Mouse (Mus musculus): ENCODE measurements at regions not wholly inside any gene's neighbourhood (a gene's known extent, or its start where the extent isn't known, plus 50 kb on each side); places are given as distances from the start of the nearest gene placed in this dataset.

- no peak overlapping the region for H3K4me3 ChIP-seq (replicated peaks)
- no peak for ATAC-seq (ENCODE audit: insufficient read depth, low FRiP score, low read depth)
- H3K27ac ChIP-seq = no peak overlapping the region
- no peaks in the 10 kb centered on the region for H3K9me3 ChIP-seq
- H3K9ac ChIP-seq = no peak overlapping the region
- H3K27me3 ChIP-seq (replicated peaks) = no peaks in the 10 kb centered on the region
- no peaks in the 10 kb centered on the region for H3K36me3 ChIP-seq
- WGBS = 73% methylated on average over 2 of the region's 2 CpGs
- H3K4me2 ChIP-seq = no peak overlapping the region
- H3K4me1 ChIP-seq = no peaks in the 10 kb centered on the region
Measured at GRCm38 (mm10) chr12:13810155-13810515, 341.7 kb downstream of the Fam84a start.

DNA sequence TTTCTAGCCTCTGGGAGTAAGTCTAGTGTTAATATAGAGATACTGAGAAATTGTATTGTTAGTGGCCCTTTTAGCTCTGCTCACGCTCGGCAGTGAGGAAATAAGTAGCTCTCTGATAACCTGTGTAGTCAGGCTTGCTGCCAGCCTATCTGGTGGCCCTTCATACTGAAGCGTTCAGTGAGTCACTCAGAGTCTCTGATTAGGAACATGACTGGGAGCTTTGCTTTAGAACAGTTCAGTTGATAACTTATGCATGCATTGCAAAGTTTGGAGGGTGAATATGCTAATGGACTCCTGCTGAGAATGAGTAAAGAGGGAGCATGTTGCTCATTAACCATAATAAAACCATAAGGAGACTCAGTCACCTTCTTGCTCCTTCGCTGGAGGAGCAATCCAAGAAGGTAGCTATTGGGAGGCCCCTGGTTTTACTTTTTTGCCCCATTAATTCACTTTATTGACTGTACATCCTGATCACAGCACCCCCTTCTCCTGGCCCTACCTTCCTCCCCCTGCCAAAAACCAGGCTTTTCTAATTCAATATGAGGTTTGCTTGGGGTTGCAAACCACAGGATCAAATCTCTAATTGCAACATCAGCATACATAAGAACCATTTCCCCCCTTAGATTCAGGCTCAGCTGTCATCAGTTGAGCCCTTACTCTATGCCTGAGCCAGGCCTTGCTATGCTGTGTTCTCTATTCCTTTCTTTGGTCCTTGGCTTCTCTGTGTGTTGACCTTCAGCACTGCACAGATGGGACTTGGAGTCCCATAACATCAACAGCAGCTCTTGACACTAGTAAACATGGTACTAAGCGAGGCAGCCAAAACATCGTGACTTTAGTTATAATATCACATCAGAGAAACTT lies 342.3 kb downstream of the Fam84a start:
- Histone ChIP-seq H3K36me3 (no peaks in the 10 kb centered on the region), H3K4me3 (replicated peaks) (no peak overlapping the region), H3K9ac (no peak overlapping the region), H3K27ac (no peak overlapping the region), H3K4me2 (no peak overlapping the region), H3K27me3 (replicated peaks) (no peaks in the 10 kb centered on the region), H3K4me1 (no peaks in the 10 kb centered on the region), H3K9me3 (no peaks in the 10 kb centered on the region)
- WGBS = 72% methylated on average over 6 of the region's 6 CpGs
- ATAC-seq (ENCODE audit: insufficient read depth, low FRiP score, low read depth) = no peak; the same call in 1 of the 2 replicates

GRCm38 (mm10) chr12:13779752-13780151 lies 372.1 kb downstream of the Fam84a start:
- Histone ChIP-seq H3K4me3 (replicated peaks) (no peak overlapping the region), H3K4me2 (no peak overlapping the region), H3K9ac (no peak overlapping the region), H3K9me3 (no peaks in the 10 kb centered on the region), H3K36me3 (no peaks in the 10 kb centered on the region), H3K4me1 (no peaks in the 10 kb centered on the region), H3K27me3 (replicated peaks) (no peaks in the 10 kb centered on the region), H3K27ac (no peak overlapping the region)
- no peak for ATAC-seq (ENCODE audit: insufficient read depth, low FRiP score, low read depth)
- WGBS = 56% methylated on average over 2 of the region's 2 CpGs

DNA sequence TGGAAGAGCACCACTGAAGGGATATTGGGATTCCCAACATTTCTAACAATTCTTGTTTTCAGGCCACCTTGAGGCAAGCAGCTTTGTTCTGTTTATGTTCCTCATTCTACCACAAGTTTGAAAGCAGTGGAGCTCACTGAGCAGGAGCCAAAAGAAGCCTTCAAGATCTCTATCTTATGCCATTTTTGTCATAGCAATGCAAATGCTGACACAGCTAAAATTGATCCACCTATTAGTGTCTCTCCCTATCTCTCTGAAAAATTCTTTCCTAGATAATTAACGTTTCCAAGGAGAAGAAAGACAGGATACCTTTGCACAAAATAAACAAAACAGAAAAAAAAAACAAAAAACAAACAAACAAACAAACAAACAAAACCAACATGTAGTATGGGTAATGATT lies 375.2 kb downstream of the Fam84a start:
- no peak for ATAC-seq (ENCODE audit: insufficient read depth, low FRiP score, low read depth)
- Histone ChIP-seq H3K27me3 (replicated peaks) (no peaks in the 10 kb centered on the region), H3K9ac (no peak overlapping the region), H3K4me3 (replicated peaks) (no peak overlapping the region), H3K4me2 (no peak overlapping the region), H3K4me1 (no peaks in the 10 kb centered on the region), H3K9me3 (no peaks in the 10 kb centered on the region), H3K36me3 (no peaks in the 10 kb centered on the region), H3K27ac (no peak overlapping the region)
- WGBS = 60% methylated on average over 1 of the region's 1 CpGs

DNA sequence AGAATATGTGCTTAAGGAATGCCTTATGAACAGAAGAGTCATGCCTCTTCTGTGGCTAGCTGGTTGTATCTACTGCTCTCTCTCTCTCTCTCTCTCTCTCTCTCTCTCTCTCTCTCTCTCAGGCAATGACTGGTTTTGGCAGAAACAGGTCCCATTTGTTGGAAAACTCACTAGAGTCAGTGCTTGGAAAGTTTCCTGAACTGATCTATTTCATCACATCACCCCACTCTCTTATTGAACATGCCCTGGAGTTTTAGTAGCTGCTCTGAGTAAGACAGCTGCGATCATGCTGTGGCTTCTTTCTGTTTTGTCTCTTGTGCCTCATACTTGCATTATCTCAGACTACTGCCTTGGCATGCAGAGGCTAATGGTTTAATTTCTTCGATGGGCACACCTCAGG lies 382.2 kb downstream of the Fam84a start:
- Histone ChIP-seq H3K9ac (no peak overlapping the region), H3K27me3 (replicated peaks) (no peaks in the 10 kb centered on the region), H3K4me2 (no peak overlapping the region), H3K4me1 (no peaks in the 10 kb centered on the region), H3K36me3 (no peaks in the 10 kb centered on the region), H3K9me3 (no peaks in the 10 kb centered on the region), H3K4me3 (replicated peaks) (no peak overlapping the region), H3K27ac (no peak overlapping the region)
- WGBS = 90% methylated on average over 2 of the region's 2 CpGs
- no peak for ATAC-seq (ENCODE audit: insufficient read depth, low FRiP score, low read depth)

DNA sequence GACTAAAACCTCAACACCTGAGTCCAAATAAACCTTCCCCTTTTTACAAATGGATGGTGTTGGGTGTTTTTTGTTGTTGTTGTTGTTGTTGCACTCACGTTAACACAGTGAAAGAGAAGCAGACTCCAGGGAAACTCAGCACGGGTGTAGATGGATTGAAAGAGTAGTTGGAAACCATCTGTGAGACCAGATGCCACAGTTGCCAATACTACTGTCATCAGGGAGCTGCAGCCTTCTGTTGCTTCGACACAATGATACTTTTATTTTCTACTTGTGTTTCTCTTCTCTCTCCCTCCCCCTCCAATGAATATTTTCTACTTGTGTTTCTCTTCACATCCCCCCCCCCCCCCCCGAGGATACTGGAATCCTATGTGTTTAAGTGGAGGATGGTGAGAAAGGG lies 382.7 kb downstream of the Fam84a start:
- Histone ChIP-seq H3K4me1 (no peaks in the 10 kb centered on the region), H3K36me3 (no peaks in the 10 kb centered on the region), H3K27ac (no peak overlapping the region), H3K9me3 (no peaks in the 10 kb centered on the region), H3K4me3 (replicated peaks) (no peak overlapping the region), H3K4me2 (no peak overlapping the region), H3K27me3 (replicated peaks) (no peaks in the 10 kb centered on the region), H3K9ac (no peak overlapping the region)
- ATAC-seq (ENCODE audit: insufficient read depth, low FRiP score, low read depth) = no peak
- WGBS = 75% methylated on average over 4 of the region's 4 CpGs

DNA sequence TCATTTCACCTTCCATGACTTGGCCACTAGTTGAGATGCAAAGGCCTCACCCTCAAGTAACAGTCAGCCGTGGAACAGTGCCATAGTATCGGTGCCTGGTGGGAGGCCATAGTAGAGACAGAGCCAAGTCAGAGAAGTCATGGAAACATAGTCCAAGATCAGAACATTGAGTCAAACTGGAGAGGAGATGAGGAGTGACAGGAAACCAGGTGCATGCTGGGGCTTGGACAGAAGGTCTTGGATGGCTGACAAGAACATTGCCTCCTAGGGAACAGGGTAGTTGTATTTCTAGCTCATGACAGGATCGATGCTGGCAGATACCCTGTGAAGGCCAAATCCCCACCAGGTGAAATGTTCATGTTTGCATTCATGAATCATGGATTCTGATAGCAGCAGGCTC lies 385.4 kb downstream of the Fam84a start:
- H3K9me3 ChIP-seq = no peaks in the 10 kb centered on the region
- WGBS = 85% methylated on average over 3 of the region's 3 CpGs
- no peaks in the 10 kb centered on the region for H3K27me3 ChIP-seq (replicated peaks)

DNA sequence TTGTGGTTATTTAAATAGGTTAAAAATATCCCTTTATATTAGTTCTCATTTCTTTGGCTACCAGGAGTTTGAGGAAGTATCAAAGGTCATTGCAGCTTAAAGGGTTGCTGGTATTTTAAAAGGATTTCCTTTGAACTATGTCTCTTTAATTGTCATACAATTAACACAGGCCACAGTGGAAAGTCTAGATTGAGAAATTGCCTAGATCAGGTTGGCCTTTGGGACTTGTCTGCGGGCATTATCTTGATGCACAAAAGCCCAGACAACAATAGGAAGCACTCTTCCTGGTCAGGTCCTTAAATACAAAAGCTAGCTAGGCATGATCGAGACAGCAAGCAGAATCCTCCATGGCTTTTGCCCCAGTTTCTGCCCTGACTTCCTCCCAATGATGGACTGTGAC lies 398.0 kb downstream of the Fam84a start:
- H3K27ac ChIP-seq = no peak overlapping the region
- ATAC-seq (ENCODE audit: insufficient read depth, low FRiP score, low read depth) = no peak
- H3K9ac ChIP-seq = no peak overlapping the region
- no peak overlapping the region for H3K4me2 ChIP-seq
- no peaks in the 10 kb centered on the region for H3K9me3 ChIP-seq
- no peaks in the 10 kb centered on the region for H3K36me3 ChIP-seq
- no peak overlapping the region for H3K4me3 ChIP-seq (replicated peaks)
- no peaks in the 10 kb centered on the region for H3K4me1 ChIP-seq
- H3K27me3 ChIP-seq (replicated peaks) = no peaks in the 10 kb centered on the region
- 78% methylated on average over 2 of the region's 2 CpGs for WGBS

More for the DNA sequence above, 385.4 kb downstream of the Fam84a start:
- H3K36me3 ChIP-seq = no peaks in the 10 kb centered on the region
- no peaks in the 10 kb centered on the region for H3K4me1 ChIP-seq
- no peak overlapping the region for H3K9ac ChIP-seq
- H3K4me3 ChIP-seq (replicated peaks) = no peak overlapping the region
- no peak for ATAC-seq (ENCODE audit: insufficient read depth, low FRiP score, low read depth)
- no peak overlapping the region for H3K4me2 ChIP-seq
- no peak overlapping the region for H3K27ac ChIP-seq

DNA sequence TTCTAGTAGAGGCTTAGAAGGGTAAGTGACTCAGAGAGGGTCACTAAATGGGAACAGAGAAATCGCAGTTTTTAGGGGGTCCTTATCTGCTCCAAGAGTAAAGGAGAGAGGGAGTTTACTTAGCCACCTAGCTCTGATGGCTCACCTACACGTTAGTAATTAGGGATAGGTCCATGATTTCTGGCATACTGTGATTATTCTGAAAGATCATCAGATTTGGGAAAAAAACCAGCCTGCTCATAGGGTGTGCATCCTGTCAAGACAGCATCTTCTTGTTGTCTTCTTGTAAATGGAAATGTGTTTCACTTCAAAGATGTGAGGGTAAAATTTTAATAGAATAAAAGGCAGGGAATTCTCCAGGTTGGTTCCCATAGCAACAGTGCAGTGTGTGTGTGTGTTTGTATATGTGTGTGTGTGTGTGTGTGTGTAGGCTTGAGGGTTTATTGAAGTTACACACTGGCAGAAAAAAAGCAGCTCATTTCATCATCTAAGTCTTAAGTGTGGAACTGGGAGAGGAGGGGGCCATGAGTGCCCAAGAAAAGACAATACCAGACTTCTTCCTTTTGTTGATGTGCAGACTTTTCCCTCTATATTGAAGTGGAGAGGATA lies 407.4 kb downstream of the Fam84a start:
- WGBS = 56% methylated on average over 2 of the region's 2 CpGs
- H3K4me2 ChIP-seq = no peak overlapping the region
- no peaks in the 10 kb centered on the region for H3K4me1 ChIP-seq
- no peak overlapping the region for H3K27ac ChIP-seq
- H3K9ac ChIP-seq = no peak overlapping the region
- H3K9me3 ChIP-seq = no peaks in the 10 kb centered on the region
- no peaks in the 10 kb centered on the region for H3K27me3 ChIP-seq (replicated peaks)
- ATAC-seq (ENCODE audit: insufficient read depth, low FRiP score, low read depth) = no peak
- H3K36me3 ChIP-seq = no peaks in the 10 kb centered on the region
- H3K4me3 ChIP-seq (replicated peaks) = no peak overlapping the region

- no peak for ATAC-seq (ENCODE audit: insufficient read depth, low FRiP score, low read depth)
- Histone ChIP-seq H3K4me1 (no peaks in the 10 kb centered on the region), H3K9ac (no peak overlapping the region), H3K9me3 (no peaks in the 10 kb centered on the region), H3K4me2 (no peak overlapping the region), H3K27me3 (replicated peaks) (no peaks in the 10 kb centered on the region), H3K36me3 (no peaks in the 10 kb centered on the region), H3K4me3 (replicated peaks) (no peak overlapping the region), H3K27ac (no peak overlapping the region)
- WGBS = 52% methylated on average over 2 of the region's 2 CpGs
Measured at GRCm38 (mm10) chr12:13729901-13730637, 421.8 kb downstream of the Fam84a start.

- Histone ChIP-seq H3K27me3 (replicated peaks) (no peaks in the 10 kb centered on the region), H3K9me3 (no peaks in the 10 kb centered on the region), H3K9ac (no peak overlapping the region), H3K27ac (no peak overlapping the region), H3K4me2 (no peak overlapping the region), H3K4me1 (no peaks in the 10 kb centered on the region), H3K4me3 (replicated peaks) (no peak overlapping the region), H3K36me3 (no peaks in the 10 kb centered on the region)
- no peak for ATAC-seq (ENCODE audit: insufficient read depth, low FRiP score, low read depth)
- WGBS = 86% methylated on average over 4 of the region's 4 CpGs
Measured at GRCm38 (mm10) chr12:13728986-13729385, 422.9 kb downstream of the Fam84a start.

DNA sequence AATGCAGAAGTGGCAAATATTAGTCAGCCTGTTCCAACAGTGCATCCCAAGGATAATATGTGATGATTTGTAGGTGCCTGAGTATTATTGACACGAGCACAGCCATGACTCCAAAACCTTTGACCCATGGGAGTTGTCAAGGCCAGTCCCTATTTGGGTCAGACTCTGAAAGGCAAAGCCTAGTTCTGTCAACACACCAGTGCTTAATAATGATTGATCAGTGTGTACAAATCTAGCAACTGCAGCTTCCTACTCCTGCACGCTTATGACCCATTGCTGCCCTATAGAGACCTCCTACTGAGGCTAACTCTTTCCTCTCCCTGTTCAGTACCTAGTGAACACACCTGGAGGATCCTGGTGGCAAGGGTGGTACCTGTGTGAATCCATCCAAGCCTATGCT lies 427.3 kb downstream of the Fam84a start:
- no peak overlapping the region for H3K4me3 ChIP-seq (replicated peaks)
- H3K9me3 ChIP-seq = no peaks in the 10 kb centered on the region
- H3K4me2 ChIP-seq = no peak overlapping the region
- no peaks in the 10 kb centered on the region for H3K27me3 ChIP-seq (replicated peaks)
- no peak overlapping the region for H3K27ac ChIP-seq
- no peaks in the 10 kb centered on the region for H3K36me3 ChIP-seq
- no peak overlapping the region for H3K9ac ChIP-seq
- no peak for ATAC-seq (ENCODE audit: insufficient read depth, low FRiP score, low read depth)
- no peaks in the 10 kb centered on the region for H3K4me1 ChIP-seq
- WGBS = 40% methylated on average over 2 of the region's 2 CpGs
